Mouse (Mus musculus) spleen, adult 2 months (tissue): ENCODE measurements at regions not wholly inside any gene's neighbourhood (a gene's known extent, or its start where the extent isn't known, plus 50 kb on each side); places are given as distances from the start of the nearest gene placed in this dataset.

Experiments
- CTCF ChIP-seq: fragments of 200-500 bp; IDR thresholded peaks from 2 replicates; pipeline ENCODE4 v1.5.1; 2011; ENCODE audit warnings: mild to moderate bottlenecking, inconsistent platforms; ENCODE audit not compliant: insufficient read depth, insufficient read length, insufficient replicate concordance; ENCODE audit errors: extremely low read depth
- POLR2A ChIP-seq: fragments of 200-500 bp; IDR thresholded peaks from 2 replicates; pipeline ENCODE4 v1.6.1; 2011; ENCODE audit warnings: low read depth, low read length, inconsistent platforms

GRCm38 (mm10) chr11:16683538-16683937 lies 68.5 kb upstream of the Egfr start:
- TF ChIP-seq CTCF (no peak), POLR2A (no peak)
